Mouse (Mus musculus): ENCODE measurements around the gene Phf21a. TPM values are rescaled to one million over a fixed set of nuclear protein-coding genes. Genes with fewer than 3 reads are reported as not detected.

Gene Phf21a
- total RNA-seq, 2 experiments from 2014 or later: 32.6 to 33.6 TPM

- no peak for DNase-seq
- intact Hi-C loops (cut with DNase I): no loop called here
Observed at GRCm38 (mm10) chr2:92173186-92173585, 80.3 kb downstream of the Phf21a start.

- intact Hi-C loops (cut with DNase I): no loop called here
- DNase-seq: no peak
Observed at GRCm38 (mm10) chr2:92174265-92174664, 81.3 kb downstream of the Phf21a start.

DNA sequence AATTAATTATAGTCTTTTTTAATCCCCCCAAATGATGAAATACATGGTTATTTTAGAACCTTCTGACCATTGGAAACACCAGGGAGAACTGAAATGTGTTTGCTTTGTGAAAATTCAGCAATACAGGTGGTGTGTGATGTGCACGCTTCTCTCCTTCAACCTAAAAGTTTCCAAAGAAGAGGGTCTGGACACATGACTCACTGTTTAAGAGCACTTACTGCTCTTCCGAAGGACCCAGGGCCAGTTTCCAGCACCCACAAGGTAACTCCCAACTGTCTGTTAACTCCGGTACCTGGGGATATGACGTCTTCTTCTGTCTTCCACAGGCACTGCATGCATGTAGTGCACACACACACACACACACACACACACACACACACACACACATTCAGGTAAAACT lies 82.1 kb downstream of the Phf21a start:
- intact Hi-C loops (cut with DNase I): no loop called here
- no peak for DNase-seq

DNA sequence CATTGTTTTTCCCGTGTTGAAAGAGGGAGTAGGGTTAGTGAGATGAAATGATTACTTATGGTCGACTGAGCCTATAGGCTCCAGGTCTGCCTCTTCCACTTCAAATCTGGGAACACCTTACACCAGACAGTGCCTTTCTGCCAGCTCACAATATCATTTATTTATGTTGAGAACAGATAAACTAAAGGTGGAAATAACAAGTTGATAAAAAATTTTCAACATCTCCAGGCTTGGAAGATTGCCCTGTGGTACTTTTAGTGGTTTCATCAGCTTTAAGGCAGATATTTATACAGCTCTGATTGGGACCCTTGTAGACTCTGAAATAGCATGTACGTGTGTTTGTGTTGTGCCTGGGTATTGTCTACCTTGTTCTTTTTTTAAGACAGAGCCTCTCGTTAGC lies 83.4 kb downstream of the Phf21a start:
- DNase-seq: no peak
- intact Hi-C loops (cut with DNase I): no loop called here

DNA sequence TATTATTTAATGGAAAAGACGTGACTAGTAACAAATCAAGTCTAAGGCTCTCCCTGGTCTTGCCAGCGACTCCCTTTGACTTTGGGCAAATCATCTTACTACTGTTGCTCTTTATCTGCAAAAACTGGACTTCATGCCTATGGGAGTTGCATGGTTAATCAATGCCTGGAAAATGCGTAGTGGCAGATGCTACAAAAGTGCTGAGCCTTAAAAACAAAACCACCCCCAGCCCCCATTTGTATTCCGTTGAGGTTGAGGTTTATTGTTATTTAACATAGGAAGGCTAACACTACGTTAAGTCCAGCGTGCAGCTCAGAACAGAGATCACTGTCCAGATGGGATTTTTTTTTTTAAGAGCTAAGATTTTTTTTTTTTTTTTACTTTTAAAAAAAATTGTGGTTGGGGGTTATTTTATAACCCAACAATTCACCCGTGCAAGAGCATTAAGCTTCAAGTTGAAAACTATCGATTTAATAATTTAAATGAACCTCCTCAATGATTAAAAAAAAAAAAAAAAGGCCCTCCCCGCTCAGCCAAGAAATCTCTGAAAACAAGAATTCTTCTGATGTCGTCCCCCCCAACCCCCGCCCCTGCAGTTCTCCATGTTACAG lies 89.3 kb downstream of the Phf21a start:
- DNase-seq: no peak
- intact Hi-C loops (cut with DNase I): loop anchor here (2.0 to 5.0 kb wide), 4 partner anchors 123 to 255 kb away; no protein-coding TSS in a partner anchor

- intact Hi-C loops (cut with DNase I): loop anchor here (2.0 to 5.0 kb wide), 4 partner anchors 124 to 254 kb away; no protein-coding TSS in a partner anchor
- peak; percentile 75 to 81 for DNase-seq
Observed at GRCm38 (mm10) chr2:92182981-92183501, 90.1 kb downstream of the Phf21a start.

GRCm38 (mm10) chr2:92183613-92184076 lies 90.7 kb downstream of the Phf21a start:
- intact Hi-C loops (cut with DNase I): loop anchor here (2.0 to 5.0 kb wide), 4 partner anchors 125 to 254 kb away; no protein-coding TSS in a partner anchor
- peak; percentile 95 to 97 for DNase-seq

DNA sequence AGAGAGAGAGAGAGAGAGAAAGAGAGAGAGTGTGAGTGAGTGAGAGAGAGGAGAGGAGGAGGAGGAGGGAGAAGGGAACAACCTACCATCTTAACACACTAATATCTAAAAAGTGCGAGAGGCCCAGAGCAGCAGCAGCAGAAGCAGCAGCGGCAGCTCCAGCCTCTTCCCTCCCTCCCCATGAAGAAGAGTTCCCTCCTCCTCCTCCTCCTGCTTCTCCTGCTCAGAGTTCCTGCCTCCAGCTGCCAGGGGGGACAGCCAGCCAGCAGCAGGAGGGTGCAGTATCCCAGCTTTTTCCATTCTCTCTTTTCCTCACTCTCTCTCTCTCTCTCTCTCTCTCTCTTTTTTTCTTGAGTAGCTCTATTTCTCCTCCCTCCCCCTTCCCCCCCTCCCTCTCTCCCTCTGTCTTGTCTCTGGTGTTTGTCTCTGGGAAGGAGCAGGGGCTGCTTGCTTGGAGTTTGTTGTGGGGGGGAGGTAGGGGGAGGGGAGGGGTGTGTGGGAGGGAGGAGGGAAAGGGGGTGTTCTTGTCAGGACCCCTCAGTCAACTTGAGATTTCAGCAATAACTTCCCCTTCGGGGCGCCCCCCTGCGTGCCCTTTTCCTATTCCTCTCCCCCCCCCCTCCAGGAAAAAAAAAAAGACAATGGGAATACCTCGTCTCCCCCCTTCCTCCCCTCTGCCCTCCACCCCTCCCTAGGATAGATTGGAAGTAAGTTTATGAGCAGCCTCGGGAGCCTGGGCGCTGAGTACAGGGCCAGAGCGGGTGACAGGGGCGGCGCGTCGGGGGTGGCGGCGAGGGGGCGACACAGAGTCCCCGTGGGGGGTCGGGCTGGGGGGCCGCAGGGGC lies 91.4 kb downstream of the Phf21a start:
- peak; percentile 60 to 63 for DNase-seq
- intact Hi-C loops (cut with DNase I): loop anchor here (5.0 kb wide), 3 partner anchors 143 to 253 kb away; no protein-coding TSS in a partner anchor

GRCm38 (mm10) chr2:92185062-92185765 lies 92.3 kb downstream of the Phf21a start:
- peak; percentile 57 to 65 for DNase-seq
- intact Hi-C loops (cut with DNase I): no loop called here

DNA sequence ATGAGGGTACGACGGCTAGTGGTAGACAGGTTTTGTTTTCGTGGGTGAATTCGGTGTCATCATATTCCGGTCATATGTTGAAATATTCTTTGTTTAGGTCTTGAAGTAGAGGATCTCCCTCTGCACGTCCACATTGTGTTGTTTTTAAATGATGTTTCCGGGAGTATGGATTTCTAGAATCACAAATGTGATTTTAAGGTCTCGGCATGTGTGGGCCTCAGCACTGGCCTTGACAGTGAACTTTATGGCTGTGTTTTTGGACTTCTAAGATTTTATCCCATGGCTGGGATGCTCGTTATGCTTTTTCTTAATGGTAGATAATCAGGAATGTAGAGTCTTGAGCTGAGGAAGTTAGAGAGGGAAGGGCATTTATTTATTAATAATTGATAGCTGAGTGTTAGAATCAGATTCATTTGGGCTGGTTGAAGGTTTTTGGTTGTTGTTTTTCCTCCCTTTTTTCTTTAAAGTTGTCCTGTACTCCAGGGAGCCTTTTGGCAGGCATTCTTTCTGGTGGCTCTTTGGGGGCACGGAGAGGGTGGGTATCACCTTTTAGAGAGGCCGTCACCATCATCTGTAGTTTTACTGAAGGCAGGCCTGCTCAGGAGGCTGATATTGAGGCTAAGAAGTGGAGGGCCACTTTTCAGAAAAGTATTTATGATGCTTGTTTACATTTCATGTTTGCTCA lies 93.0 kb downstream of the Phf21a start:
- no peak for DNase-seq

DNA sequence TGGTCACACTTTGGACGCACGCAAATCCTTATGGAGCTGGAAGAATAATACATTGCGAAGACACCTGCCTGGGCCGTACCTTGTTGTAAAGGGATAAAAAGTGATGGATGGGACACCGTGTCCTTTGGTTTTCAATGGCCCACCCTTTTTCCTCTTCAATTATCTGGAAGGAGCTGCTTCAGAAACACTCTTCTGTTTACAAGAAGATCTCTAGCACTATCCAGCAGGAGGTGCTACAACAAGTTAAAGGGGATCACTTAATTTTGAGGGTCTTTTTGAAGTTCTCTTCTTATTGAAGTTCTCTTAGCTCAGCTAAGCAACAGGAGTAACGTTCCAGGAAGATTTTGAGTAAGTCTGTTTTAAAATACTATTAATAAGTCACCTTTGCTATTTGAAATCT lies 94.1 kb downstream of the Phf21a start:
- no peak for DNase-seq
- intact Hi-C loops (cut with DNase I): no loop called here

More for the DNA sequence above, 93.0 kb downstream of the Phf21a start:
- intact Hi-C loops (cut with DNase I): no loop called here

DNA sequence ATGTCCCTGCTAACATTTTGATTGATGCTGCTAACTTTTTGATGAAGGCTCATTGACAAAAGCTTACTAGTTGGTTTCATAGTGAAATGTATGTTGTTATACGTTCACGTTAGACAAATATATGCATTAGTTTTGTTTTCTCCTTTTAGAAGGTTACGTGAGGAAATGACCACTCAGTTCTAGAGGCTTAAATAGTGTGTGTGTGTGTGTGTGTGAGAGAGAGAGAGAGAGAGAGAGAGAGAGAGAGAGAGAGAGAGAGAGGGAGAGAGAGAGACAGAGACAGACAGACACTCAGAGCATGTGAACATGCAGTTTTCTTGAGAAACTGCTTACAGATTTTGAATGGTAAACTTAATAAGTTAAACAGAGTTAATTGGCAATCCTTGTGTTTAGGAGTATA lies 95.8 kb downstream of the Phf21a start:
- DNase-seq: no peak
- intact Hi-C loops (cut with DNase I): no loop called here

- intact Hi-C loops (cut with DNase I): no loop called here
- no peak for DNase-seq
Observed at GRCm38 (mm10) chr2:92190960-92191359, 98.0 kb downstream of the Phf21a start.

GRCm38 (mm10) chr2:92191826-92192581 lies 99.1 kb downstream of the Phf21a start:
- peak in 1 of 2 experiments; percentile 49 for DNase-seq

DNA sequence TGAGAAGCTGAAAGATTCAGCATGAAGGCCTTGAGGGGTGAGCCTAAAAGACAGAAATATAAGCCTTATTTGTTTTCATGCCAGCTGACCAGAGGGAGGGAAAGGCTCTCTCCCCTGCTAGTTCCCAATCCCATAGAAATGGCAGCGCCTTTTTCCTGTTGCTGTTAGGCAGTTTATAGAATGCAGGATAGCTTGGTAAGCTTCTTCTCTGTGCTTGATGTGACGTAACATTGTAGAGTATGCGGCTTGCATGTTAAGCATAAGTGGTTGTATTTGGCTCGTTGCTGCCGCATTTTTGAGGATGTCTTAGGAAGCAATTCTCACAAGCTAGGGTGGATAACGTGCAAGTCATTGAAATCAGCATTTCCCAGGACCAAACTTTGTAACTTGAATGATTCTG lies 105.2 kb downstream of the Phf21a start:
- intact Hi-C loops (cut with DNase I): no loop called here
- no peak for DNase-seq

More at GRCm38 (mm10) chr2:92191826-92192581, 99.1 kb downstream of the Phf21a start:
- intact Hi-C loops (cut with DNase I): no loop called here

- DNase-seq: no peak
- intact Hi-C loops (cut with DNase I): no loop called here
Observed at GRCm38 (mm10) chr2:92198747-92199146, 105.8 kb downstream of the Phf21a start.

DNA sequence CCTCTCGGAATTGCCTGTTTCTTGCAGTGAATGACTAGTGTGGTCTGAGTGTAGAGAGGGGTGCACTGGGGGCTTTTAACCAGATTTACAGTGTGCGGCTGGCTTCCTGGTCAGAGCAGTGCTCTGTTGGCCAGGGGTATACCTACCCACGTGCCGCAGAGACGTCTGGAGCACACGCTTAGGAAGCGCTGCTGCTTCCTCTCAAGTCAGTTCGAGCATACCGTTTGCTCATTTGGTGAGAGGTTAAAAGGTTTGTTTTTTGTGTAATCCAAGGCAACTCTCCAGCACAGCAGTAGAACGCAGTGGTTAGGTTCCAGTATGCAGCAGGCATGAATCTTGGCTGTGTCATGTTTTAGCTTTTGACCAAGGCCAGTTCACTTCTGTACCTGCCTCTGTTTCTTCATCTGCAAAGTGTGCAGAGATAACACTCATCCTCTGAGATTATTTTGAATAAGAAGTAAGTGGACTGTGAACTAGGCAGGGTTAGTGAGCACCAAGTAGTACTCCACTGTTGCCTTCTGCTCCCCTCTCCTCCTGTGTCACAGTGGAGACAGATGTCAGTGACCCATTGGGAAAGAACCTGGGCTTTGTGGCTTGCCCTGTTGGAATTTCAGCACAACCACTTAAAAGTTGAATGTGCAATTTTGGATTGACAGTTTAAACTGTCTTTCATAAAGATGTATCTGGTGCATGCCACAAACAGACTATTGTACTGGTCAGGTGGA lies 106.8 kb downstream of the Phf21a start:
- intact Hi-C loops (cut with DNase I): no loop called here
- DNase-seq: no peak

DNA sequence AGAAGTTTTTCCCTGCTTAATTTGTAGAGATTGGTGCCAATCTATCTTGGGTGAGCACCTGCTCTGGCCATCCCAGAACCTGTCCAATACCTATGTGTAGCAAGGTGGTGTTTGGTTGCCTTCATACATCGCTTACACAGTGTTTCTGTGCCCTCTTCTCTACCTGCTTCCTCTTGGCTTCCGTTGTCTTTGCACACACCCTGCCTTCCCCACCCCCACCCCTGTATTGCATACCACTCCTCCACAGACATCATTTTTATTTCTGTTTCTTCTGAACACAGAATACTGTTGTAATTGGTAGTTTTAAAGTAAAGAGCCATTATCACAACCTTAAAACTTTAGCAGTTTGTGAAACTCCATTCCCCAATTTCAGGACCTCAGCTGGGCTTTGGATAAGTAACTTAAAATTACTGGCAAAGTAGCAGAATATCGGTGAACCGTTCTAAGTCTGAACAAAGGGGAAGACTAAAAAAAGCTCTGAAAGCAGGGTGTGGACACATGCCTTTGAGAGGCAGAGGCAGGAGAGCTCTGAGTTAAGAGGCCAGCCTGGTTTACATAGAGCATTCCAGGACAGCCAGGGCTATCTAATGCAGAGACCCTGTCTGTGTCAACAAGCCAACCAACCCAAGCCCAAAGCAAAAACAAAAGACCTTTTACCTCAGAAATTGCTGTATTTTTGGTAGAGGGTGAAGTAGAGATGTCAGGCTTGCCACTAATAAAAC lies 109.6 kb downstream of the Phf21a start:
- intact Hi-C loops (cut with DNase I): no loop called here
- DNase-seq: no peak
